Comparison of ENCODE assay signal across 20 mouse cellular contexts in genomic region chr11:34144421-34144820, GRCm38 (mm10). TPM values are rescaled to one million over a fixed set of nuclear protein-coding genes. Genes with fewer than 3 reads are reported as not detected.
A peak's percentile ranks its signal among the peaks of the same experiment; 100 is the strongest.
DNase-seq lines count a peak whose midpoint lies in the region; ATAC-seq lines count a peak whose summit lies in the region.
"Had no signal": no experiment of that assay in that cellular context is flagged by ENCODE, and none has a peak within 500 bp of the region (broad histone marks: within the 10 kb centered on the region; RNA-seq: fewer than 3 reads in every experiment).

No protein-coding gene starts in this region.

- H3K9me3 ChIP-seq in forebrain, embryonic 13.5 days (replicated peaks): no peaks in the 10 kb centered on the region
- H3K9me3 ChIP-seq in forebrain, embryonic 12.5 days: no peaks in the 10 kb centered on the region
- H3K9me3 ChIP-seq in kidney, embryonic 14.5 days (ENCODE audit: control insufficient read depth, low read length): no peaks in the 10 kb centered on the region
- H3K9me3 ChIP-seq: hindbrain, embryonic 15.5 days; megakaryocyte, embryonic 14.5 days; neural tube, embryonic 12.5 days had no signal

- no peak overlapping the region for H3K4me3 ChIP-seq in forebrain, embryonic 13.5 days
- no peak overlapping the region for H3K4me3 ChIP-seq in forebrain, embryonic 12.5 days (replicated peaks)
- H3K4me3 ChIP-seq in kidney, embryonic 14.5 days (ENCODE audit: low read length): no peak overlapping the region
- H3K4me3 ChIP-seq: heart, adult 2 months; hindbrain, embryonic 15.5 days; megakaryocyte, embryonic 14.5 days; neural tube, embryonic 12.5 days had no signal

- peak; percentile 80 for DNase-seq in brain, adult 2 months (ENCODE audit: low read depth, low spot score)
- peak; percentile 61 to 74 for DNase-seq in cerebellum, postnatal 10 days
- DNase-seq in layer of hippocampus, adult 9-10 months (ENCODE audit: low spot score): peak; percentile 53
- no peak for DNase-seq in testis, postnatal 10 days (ENCODE audit: low spot score)
- DNase-seq in adrenal gland, adult 18-20 months (ENCODE audit: low spot score in 2 of 2): no peak
- DNase-seq: adrenal gland, postnatal 25 days; heart, adult 2 months; heart, postnatal 10 days; kidney, adult 9 months; right cerebral cortex, postnatal 4 days had no signal

- H3K4me2 ChIP-seq in forebrain, embryonic 13.5 days: no peak overlapping the region
- H3K4me2 ChIP-seq in forebrain, embryonic 12.5 days: no peak overlapping the region
- H3K4me2 ChIP-seq in kidney, embryonic 14.5 days (replicated peaks; ENCODE audit: low read depth, low read length): no peak overlapping the region
- H3K4me2 ChIP-seq: hindbrain, embryonic 15.5 days; neural tube, embryonic 12.5 days had no signal

- no peak overlapping the region for H3K27ac ChIP-seq in forebrain, embryonic 13.5 days
- H3K27ac ChIP-seq in forebrain, embryonic 12.5 days: no peak overlapping the region
- no peak overlapping the region for H3K27ac ChIP-seq in kidney, embryonic 14.5 days (ENCODE audit: low read depth, low read length)
- H3K27ac ChIP-seq: heart, adult 2 months; hindbrain, embryonic 15.5 days; liver, embryonic 14.5 days; neural tube, embryonic 12.5 days had no signal

- H3K27me3 ChIP-seq in forebrain, embryonic 13.5 days: peaks cover 62% of the 10 kb centered on the region
- H3K27me3 ChIP-seq in forebrain, embryonic 12.5 days: peaks cover 51% of the 10 kb centered on the region
- H3K27me3 ChIP-seq in kidney, embryonic 14.5 days (ENCODE audit: control insufficient read depth, insufficient read depth, low read length): no peaks in the 10 kb centered on the region
- H3K27me3 ChIP-seq: CH12.LX; hindbrain, embryonic 15.5 days; neural tube, embryonic 12.5 days had no signal

- H3K4me1 ChIP-seq in forebrain, embryonic 13.5 days: no peaks in the 10 kb centered on the region
- H3K4me1 ChIP-seq in forebrain, embryonic 12.5 days: no peaks in the 10 kb centered on the region
- no peaks in the 10 kb centered on the region for H3K4me1 ChIP-seq in kidney, embryonic 14.5 days (ENCODE audit: control insufficient read depth, insufficient read depth, low read length)
- H3K4me1 ChIP-seq: hindbrain, embryonic 15.5 days; neural tube, embryonic 12.5 days had no signal

- WGBS in forebrain, embryonic 13.5 days: 56% methylated on average over 4 of the region's 4 CpGs
- 66% methylated on average over 4 of the region's 4 CpGs for WGBS in forebrain, embryonic 12.5 days
- WGBS in kidney, embryonic 14.5 days: 71% methylated on average over 4 of the region's 4 CpGs

- no peak overlapping the region for H3K9ac ChIP-seq in forebrain, embryonic 13.5 days
- H3K9ac ChIP-seq in forebrain, embryonic 12.5 days: no peak overlapping the region
- H3K9ac ChIP-seq in kidney, embryonic 14.5 days (ENCODE audit: low read depth, low read length): no peak overlapping the region
- H3K9ac ChIP-seq: hindbrain, embryonic 15.5 days; liver, embryonic 14.5 days; neural tube, embryonic 12.5 days had no signal

- H3K36me3 ChIP-seq in forebrain, embryonic 13.5 days (ENCODE audit: poor library complexity, severe bottlenecking): no peaks in the 10 kb centered on the region
- no peaks in the 10 kb centered on the region for H3K36me3 ChIP-seq in forebrain, embryonic 12.5 days (replicated peaks)
- H3K36me3 ChIP-seq in kidney, embryonic 14.5 days (ENCODE audit: control insufficient read depth, insufficient read depth, low read length): no peaks in the 10 kb centered on the region
- H3K36me3 ChIP-seq: hindbrain, embryonic 15.5 days; neural tube, embryonic 12.5 days had no signal

- peak; percentile 33; the same call in 1 of the 2 replicates for ATAC-seq in forebrain, embryonic 13.5 days
- ATAC-seq in forebrain, embryonic 12.5 days (ENCODE audit: low FRiP score): no peak
- ATAC-seq in kidney, embryonic 14.5 days (ENCODE audit: low FRiP score, low TSS enrichment): no peak
- ATAC-seq: lung, postnatal 0 days had no signal

RNA-seq across cellular contexts. Expression of gene 4930469K13Rik, which starts 46.1 kb away (rescaled TPM):
- polyA plus RNA-seq in forebrain, embryonic 13.5 days (2015; fragmentation: Nextera tagmentation; extraction: Ambion mirVana): not detected in 2 replicates
- not detected in 2 replicates for polyA plus RNA-seq in forebrain, embryonic 12.5 days (2016; fragmentation: Nextera tagmentation; extraction: Ambion mirVana)
- not detected in 2 replicates for polyA plus RNA-seq in kidney, embryonic 14.5 days (2014; fragmentation: Nextera tagmentation; extraction: Ambion mirVana)
- total RNA-seq in adrenal gland, adult 18-20 months (2021): not detected
- total RNA-seq: adrenal gland, postnatal 25 days; CH12.LX; heart, adult 2 months; heart, postnatal 10 days had no signal
- polyA plus RNA-seq: embryonic facial prominence, embryonic 11.5 days; heart, adult 2 months; liver, embryonic 14.5 days; lung, postnatal 0 days had no signal

Comparison
In these comparisons a context has a peak if more than half of its experiments do, and no peak if none do; other contexts are left out.
1. DNase-seq: peak in brain, adult 2 months (single experiment), cerebellum, postnatal 10 days (2 of 2) and layer of hippocampus, adult 9-10 months (single experiment); none in testis, postnatal 10 days (single experiment) and adrenal gland, adult 18-20 months (0 of 2).